Mouse (Mus musculus) lung, adult 2 months (tissue): ENCODE results near the gene Fosb.
A peak's percentile ranks its signal among the peaks of the same experiment; 100 is the strongest.

ENCODE experiments used
- CTCF ChIP-seq: fragments of 200-500 bp; IDR thresholded peaks from 2 replicates; pipeline ENCODE4 v1.5.1; 2011; ENCODE audit warnings: mild to moderate bottlenecking, low read length, control low read depth; ENCODE audit not compliant: insufficient read depth
- POLR2A ChIP-seq: fragments of 200-500 bp; IDR thresholded peaks from 2 replicates; pipeline ENCODE4 v1.6.1; 2011; ENCODE audit warnings: low read depth, mild to moderate bottlenecking, control low read depth, low read length, borderline replicate concordance; ENCODE audit errors: extremely low read depth

GRCm38 (mm10) chr7:19269721-19270441 is 40.0 kb downstream of the Fosb start:
- TF ChIP-seq CTCF (no peak), POLR2A (peak; percentile 40; the same call in 1 of the 2 replicates)
